Mouse (Mus musculus): Measurements from ENCODE around the gene Arl15. TPM values are rescaled to one million over a fixed set of nuclear protein-coding genes. Genes with fewer than 3 reads are reported as not detected.

The Arl15 gene
- polyA plus RNA-seq, 1 experiment = 2.8 TPM

- no peak for TF ChIP-seq GATA1 (IDR thresholded peaks at IDR 0.05; ENCODE audit: low read length)
These were observed 292.5 kb downstream of the Arl15 start for GRCm38 (mm10) chr13:114086801-114087200.

- TF ChIP-seq GATA1 (IDR thresholded peaks at IDR 0.05; ENCODE audit: low read length) = no peak
These were observed 293.6 kb downstream of the Arl15 start for GRCm38 (mm10) chr13:114087696-114088465.

- no peak for TF ChIP-seq GATA1 (IDR thresholded peaks at IDR 0.05; ENCODE audit: low read length)
These were observed 296.5 kb downstream of the Arl15 start for GRCm38 (mm10) chr13:114090786-114091185.

- no peak for TF ChIP-seq GATA1 (IDR thresholded peaks at IDR 0.05; ENCODE audit: low read length)
These were observed 296.9 kb downstream of the Arl15 start for GRCm38 (mm10) chr13:114091231-114091630.

- TF ChIP-seq GATA1 (IDR thresholded peaks at IDR 0.05; ENCODE audit: low read length) = no peak
These were observed 300.0 kb downstream of the Arl15 start for GRCm38 (mm10) chr13:114094151-114094875.

- TF ChIP-seq GATA1 (IDR thresholded peaks at IDR 0.05; ENCODE audit: low read length) = no peak
These were observed 301.1 kb downstream of the Arl15 start for GRCm38 (mm10) chr13:114095440-114095839.

- TF ChIP-seq GATA1 (IDR thresholded peaks at IDR 0.05; ENCODE audit: low read length) = no peak
These were observed 302.1 kb downstream of the Arl15 start for GRCm38 (mm10) chr13:114096386-114096785.

- TF ChIP-seq GATA1 (IDR thresholded peaks at IDR 0.05; ENCODE audit: low read length) = no peak
These were observed 306.9 kb downstream of the Arl15 start for GRCm38 (mm10) chr13:114101155-114101554.

- no peak for TF ChIP-seq GATA1 (IDR thresholded peaks at IDR 0.05; ENCODE audit: low read length)
These were observed 311.8 kb downstream of the Arl15 start for GRCm38 (mm10) chr13:114106083-114106482.

GRCm38 (mm10) chr13:114107499-114107898, 313.2 kb downstream of the Arl15 start:
- TF ChIP-seq GATA1 (IDR thresholded peaks at IDR 0.05; ENCODE audit: low read length) = no peak

- TF ChIP-seq GATA1 (IDR thresholded peaks at IDR 0.05; ENCODE audit: low read length) = no peak
These were observed 315.1 kb downstream of the Arl15 start for GRCm38 (mm10) chr13:114109441-114109840.

- TF ChIP-seq GATA1 (IDR thresholded peaks at IDR 0.05; ENCODE audit: low read length) = no peak
These were observed 315.5 kb downstream of the Arl15 start for GRCm38 (mm10) chr13:114109845-114110244.

GRCm38 (mm10) chr13:114113516-114113915, 319.2 kb downstream of the Arl15 start:
- TF ChIP-seq GATA1 (IDR thresholded peaks at IDR 0.05; ENCODE audit: low read length) = no peak

- TF ChIP-seq GATA1 (IDR thresholded peaks at IDR 0.05; ENCODE audit: low read length) = no peak
These were observed 320.3 kb downstream of the Arl15 start for GRCm38 (mm10) chr13:114114586-114114985.

- TF ChIP-seq GATA1 (IDR thresholded peaks at IDR 0.05; ENCODE audit: low read length) = no peak
These were observed 320.8 kb downstream of the Arl15 start for GRCm38 (mm10) chr13:114115106-114115505.

- TF ChIP-seq GATA1 (IDR thresholded peaks at IDR 0.05; ENCODE audit: low read length) = no peak
These were observed 324.0 kb downstream of the Arl15 start for GRCm38 (mm10) chr13:114118104-114118830.

All from G1E-ER4 (cell line).